Mouse (Mus musculus) NIH3T3 (cell line): ENCODE measurements around the gene Stmn1.

Experiments used
- DNase-seq: peaks from one replicate; pipeline ENCODE4 v3.0.0-alpha.2; 2012; ENCODE audit warnings: low read depth

Stmn1 gene

DNA sequence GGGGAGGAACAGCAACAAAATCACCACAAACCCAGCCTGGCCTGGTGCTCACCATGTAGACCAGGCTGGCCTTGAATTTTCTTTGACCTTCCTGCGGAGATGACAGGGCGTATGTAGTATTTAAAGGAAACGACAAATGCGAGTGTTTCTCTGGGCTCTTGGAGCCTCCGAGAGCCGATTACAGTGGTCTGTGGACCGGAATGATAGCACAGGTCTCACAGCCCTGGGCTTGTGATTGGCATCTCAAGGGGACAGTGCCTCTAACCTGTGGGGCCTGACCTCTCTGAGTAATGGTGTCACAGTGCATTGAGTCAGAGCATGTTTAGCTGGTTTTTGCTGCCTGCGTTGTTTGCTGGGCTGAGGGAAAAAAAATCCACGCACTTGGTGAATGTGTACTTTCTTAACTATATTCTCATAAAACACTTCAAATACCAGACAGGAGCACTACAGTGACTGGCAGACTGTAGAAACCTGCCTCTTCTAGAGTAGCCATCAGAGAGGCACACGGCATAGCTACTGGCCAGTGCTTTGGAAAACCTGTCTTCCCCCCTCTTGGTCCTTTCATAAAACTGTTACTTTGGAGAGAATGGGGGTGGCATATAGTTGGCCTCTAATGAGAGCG is 46.3 kb downstream of the Stmn1 start:
- no peak for DNase-seq

GRCm38 (mm10) chr4:134515614-134516013 is 47.5 kb downstream of the Stmn1 start:
- DNase-seq: no peak

GRCm38 (mm10) chr4:134516981-134517380 is 48.9 kb downstream of the Stmn1 start:
- no peak for DNase-seq

DNA sequence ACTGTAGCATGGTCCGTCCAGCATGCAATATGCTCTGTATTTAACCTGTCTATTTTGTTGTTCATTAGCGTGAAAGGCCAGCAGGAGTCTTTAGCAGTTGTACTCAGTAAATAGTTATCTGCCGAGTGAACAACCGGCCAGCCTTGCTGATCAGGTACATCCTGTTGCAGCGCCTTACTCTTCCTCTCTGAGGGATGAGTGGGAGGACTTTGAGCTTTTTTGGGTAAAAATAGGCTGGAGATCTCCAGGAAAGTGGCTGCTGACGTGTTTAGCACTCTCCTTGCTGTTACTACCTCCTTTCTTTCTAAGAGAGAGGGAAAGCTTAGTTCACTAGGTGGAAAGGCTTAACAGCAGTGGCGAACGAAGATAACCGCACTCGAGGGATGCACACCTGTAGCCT is 49.6 kb downstream of the Stmn1 start:
- no peak for DNase-seq

GRCm38 (mm10) chr4:134518541-134518940 is 50.4 kb downstream of the Stmn1 start:
- DNase-seq: no peak

DNA sequence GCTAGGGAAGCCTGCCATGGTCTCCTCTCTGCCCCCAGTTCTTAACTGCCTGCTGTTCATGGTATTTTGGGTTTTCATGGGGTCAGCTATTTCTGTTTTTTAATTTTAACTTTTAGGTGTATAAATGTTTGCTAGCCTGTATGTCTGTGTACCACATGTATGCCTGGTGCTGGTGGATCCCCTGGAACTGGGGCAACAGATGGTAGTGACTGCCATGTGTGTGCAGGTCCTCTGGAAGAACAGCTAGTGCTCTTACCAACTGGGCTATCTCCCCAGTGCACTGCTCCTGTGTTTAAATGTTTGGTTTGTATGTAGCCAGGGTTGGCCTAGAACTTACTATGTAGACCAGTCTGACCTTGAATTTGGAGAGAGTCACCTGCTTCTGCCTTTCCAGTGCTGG is 51.2 kb downstream of the Stmn1 start:
- DNase-seq: no peak
